Mouse (Mus musculus) brown adipose tissue, adult 24 weeks (tissue): ENCODE measurements around the gene Sh3d21. TPM values are rescaled to one million over a fixed set of nuclear protein-coding genes. Genes with fewer than 3 reads are reported as not detected.
A peak's percentile ranks its signal among the peaks of the same experiment; 100 is the strongest.

Experiments
- H3K27ac ChIP-seq: fragments of 200-500 bp; replicated peaks from 2 replicates; pipeline ENCODE4 v1.5.1; 2012; ENCODE audit warnings: low read depth, mild to moderate bottlenecking, low read length
- H3K4me1 ChIP-seq: fragments of 200-500 bp; 2 replicates; pipeline ENCODE4 v1.6.1; 2012; ENCODE audit warnings: low read length, mixed read lengths; ENCODE audit not compliant: control insufficient read depth, insufficient read depth, insufficient read length
- H3K4me3 ChIP-seq: fragments of 200-500 bp; 2 replicates; pipeline ENCODE4 v1.5.1; 2012; ENCODE audit warnings: low read depth, mild to moderate bottlenecking, low read length, moderate library complexity; ENCODE audit not compliant: insufficient read depth
- polyA plus RNA-seq: library from polyadenylated mRNA; stranded (reverse); fragments of >200 nt; gene quantifications from 2 replicates; pipeline ENCODE4 v1.2.4, GENCODE M21; 2012; ENCODE audit not compliant: missing spikeins, insufficient read depth, insufficient read length

The Sh3d21 gene
- polyA plus RNA-seq, 1 experiment, result 2.1 TPM

GRCm38 (mm10) chr4:126113943-126114342 lies 49.3 kb downstream of the Sh3d21 start:
- Histone ChIP-seq H3K4me1 (peaks cover 22% of the 10 kb centered on the region), H3K4me3 (no peak overlapping the region), H3K27ac (no peak overlapping the region)

- peak overlapping the region; percentile 27 for H3K27ac ChIP-seq
- H3K4me3 ChIP-seq, result no peak overlapping the region
- peaks cover 29% of the 10 kb centered on the region for H3K4me1 ChIP-seq
Observed at GRCm38 (mm10) chr4:126113243-126113642, 50.0 kb downstream of the Sh3d21 start.

DNA sequence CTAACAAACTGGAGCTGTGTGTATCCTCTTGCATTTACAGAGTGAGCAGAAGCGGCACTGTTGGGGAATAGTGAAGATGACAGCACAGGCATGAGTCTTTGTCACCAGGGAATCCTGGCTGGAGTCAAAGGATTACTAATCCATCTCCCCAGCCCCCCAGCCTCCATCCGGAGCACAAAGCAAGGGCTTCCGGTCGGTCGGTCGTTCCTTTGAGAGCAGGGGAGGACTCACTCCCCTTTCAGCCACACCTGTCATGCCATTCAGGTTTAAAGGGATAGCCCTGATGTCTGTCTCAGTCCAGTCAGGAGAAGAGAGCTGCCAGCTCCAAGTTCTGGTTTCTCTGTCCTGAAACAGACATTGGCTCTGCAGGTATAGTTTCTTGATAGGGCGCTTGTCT lies 52.1 kb downstream of the Sh3d21 start:
- Histone ChIP-seq H3K4me3 (peak overlapping the region; percentile 16), H3K27ac (peak overlapping the region; percentile 96), H3K4me1 (peaks cover 36% of the 10 kb centered on the region)

DNA sequence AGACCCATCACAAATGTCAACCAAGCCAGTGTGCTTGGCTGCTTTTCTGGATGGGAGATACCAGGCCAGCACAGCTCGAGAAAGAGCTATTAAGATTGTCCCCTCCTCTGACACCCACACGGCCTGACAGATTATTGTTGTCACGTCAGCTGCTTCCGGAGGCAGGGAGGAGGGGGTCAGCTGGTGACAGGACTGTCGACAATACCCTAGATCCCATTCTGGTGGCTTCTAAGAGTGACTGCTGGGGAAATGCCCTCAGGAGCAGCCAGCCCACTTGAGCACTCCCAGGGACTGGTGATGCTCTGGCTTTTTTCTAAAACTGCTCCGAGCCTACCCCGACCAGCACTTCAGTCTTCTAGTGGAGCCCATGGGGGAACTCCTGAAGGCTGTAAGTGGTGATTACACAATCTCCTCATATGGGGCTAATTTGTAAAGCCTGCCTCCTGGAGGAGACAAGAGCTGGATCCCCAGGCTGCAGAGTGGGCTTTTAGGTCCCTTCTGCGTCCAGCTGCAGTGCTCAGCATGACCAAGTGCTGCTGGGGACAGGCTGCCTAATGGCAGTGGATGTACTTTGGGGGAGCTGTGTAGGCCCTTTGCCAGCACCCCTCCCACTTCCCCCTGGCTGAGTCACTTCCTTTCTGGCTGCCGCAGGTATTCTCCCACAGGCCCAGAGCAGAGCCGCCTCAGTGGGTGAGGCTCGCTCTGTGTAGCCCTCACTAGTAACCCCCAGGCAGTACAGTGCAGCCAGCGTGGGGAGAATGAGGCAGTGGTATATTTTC lies 52.7 kb downstream of the Sh3d21 start:
- Histone ChIP-seq H3K4me3 (peak overlapping the region; percentile 19), H3K4me1 (peaks cover 36% of the 10 kb centered on the region), H3K27ac (peak overlapping the region; percentile 96)

- Histone ChIP-seq H3K4me1 (peaks cover 39% of the 10 kb centered on the region), H3K27ac (peak overlapping the region; percentile 96), H3K4me3 (peak overlapping the region; percentile 19)
Observed at GRCm38 (mm10) chr4:126109613-126110373, 53.5 kb downstream of the Sh3d21 start.

DNA sequence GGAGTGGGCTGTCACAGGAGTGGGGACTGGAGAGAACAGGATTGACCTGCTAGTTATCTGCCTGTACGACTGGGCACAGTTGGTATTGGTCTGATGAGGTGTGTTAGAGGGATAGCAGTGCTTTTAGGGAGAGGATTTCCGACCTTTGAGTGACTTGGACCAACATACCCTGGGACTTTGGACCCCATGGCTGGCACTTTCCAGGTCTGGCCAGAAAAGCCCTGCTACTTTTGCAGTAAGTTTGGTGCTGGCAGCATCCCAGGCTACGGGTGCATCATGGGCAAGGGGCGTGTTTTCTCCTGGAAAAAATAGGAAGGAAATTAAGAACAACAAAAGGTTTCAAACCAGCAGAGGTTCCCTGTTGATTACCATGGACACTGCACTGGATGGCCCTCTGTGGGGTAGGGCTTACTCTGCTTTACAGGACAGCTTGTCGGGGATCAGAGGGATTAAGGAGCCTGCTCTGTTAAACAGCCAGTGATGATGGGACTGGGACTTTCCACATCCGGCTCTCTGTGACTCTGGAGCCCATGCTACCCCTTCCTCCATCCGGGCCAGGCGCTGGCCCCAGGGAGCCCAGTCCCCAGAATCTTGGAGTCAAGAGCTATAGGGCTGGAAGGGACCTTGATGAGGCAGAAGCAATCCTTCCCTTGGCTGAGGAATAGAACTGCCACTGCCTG lies 55.1 kb downstream of the Sh3d21 start:
- Histone ChIP-seq H3K4me3 (peak overlapping the region; percentile 24), H3K4me1 (peaks cover 38% of the 10 kb centered on the region), H3K27ac (peak overlapping the region; percentile 96)

DNA sequence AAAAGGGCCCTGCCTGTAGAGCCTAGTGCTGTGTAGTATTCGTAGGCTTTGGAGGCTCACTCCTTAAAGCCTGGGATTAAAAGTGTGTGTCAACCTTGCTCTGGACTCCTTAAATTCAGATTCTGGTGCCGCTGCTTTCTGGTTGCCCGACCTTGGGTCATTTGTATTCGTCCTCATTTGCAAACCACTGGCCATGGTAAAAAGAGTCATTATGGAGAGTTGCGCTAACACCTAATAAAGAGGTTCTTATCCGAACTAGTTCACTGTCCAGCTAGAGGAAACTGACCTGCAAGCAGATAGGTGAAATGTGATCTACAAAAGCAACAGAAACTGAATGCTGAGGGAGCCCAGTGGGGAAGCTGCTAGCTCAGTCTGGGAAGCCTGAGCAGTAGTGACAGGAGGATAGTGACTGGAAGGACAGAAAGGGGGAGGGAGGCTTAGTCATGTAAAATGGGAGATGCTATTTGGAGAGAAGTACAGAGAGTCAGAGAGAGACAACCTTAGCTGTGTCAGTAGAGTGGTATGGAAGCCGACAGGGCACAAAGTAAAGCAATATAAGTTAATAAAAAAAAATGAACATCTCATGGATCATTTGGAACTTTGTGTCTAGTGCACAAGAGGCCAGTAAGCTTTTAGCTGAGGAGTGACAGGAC lies 58.0 kb downstream of the Sh3d21 start:
- H3K27ac ChIP-seq, result peak overlapping the region; percentile 20; the same call in 1 of the 2 replicates
- peak overlapping the region; percentile 17; the same call in 1 of the 2 replicates for H3K4me3 ChIP-seq
- H3K4me1 ChIP-seq, result peaks cover 29% of the 10 kb centered on the region

GRCm38 (mm10) chr4:126104261-126105075 lies 58.8 kb downstream of the Sh3d21 start:
- peaks cover 23% of the 10 kb centered on the region for H3K4me1 ChIP-seq
- peak overlapping the region; percentile 68 for H3K4me3 ChIP-seq
- peak overlapping the region; percentile 63 for H3K27ac ChIP-seq

GRCm38 (mm10) chr4:126103590-126104068 lies 59.7 kb downstream of the Sh3d21 start, which contains the start of gene Stk40:
TSS of gene Stk40 (plus strand) at chr4:126103957.
- H3K4me1 ChIP-seq, result peaks cover 16% of the 10 kb centered on the region
- peak within 1 kb of the TSS; percentile 68 for H3K4me3 ChIP-seq
- peak within 1 kb of the TSS; percentile 97 for H3K27ac ChIP-seq

- Histone ChIP-seq H3K27ac (peak overlapping the region; percentile 97), H3K4me3 (peak overlapping the region; percentile 60), H3K4me1 (peaks cover 11% of the 10 kb centered on the region)
Observed at GRCm38 (mm10) chr4:126103057-126103581, 60.2 kb downstream of the Sh3d21 start.

DNA sequence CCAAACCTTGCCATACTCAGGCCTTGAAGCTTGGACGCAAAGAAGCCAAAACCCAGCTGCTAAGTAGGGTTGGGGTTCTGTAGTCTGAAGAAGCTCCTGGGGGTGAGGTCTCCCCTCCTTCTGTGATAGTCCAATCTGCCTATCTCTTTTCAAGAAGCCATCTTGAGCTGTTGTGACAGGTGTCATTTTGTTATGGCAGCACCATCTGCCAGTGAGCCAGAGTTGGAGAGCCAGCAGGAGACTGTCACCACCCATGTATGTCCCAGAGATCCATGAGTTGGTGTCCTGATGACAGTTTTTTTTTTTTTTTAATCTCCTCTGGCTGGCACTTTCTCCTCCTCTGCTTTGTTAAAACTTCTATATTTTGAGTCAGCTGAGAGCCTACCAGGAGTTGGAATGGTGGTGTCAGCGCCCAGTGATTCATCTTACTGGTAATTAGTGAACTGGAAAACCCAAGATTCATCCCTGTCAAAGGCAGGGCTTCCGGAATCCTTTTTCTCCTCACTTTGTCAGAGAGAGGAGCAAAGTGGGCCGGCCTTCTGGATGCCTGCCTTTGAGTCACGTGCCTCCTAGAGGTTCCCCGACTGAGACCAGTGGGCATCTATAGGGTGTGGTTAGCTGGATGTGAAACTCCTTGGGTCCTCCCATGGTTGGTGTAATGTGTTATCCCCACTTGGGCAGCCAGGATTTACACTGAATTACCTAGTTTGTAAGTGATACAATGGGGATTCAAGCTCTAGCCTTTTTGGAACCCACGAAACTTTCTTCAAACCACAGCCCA lies 61.0 kb downstream of the Sh3d21 start:
- H3K4me1 ChIP-seq, result peaks cover 5% of the 10 kb centered on the region; the same call in 1 of the 2 replicates
- 0 out of 2 replicates have a peak overlapping the region, but pooled peaks have one; percentile 60 for H3K4me3 ChIP-seq
- peak overlapping the region; percentile 97 for H3K27ac ChIP-seq

GRCm38 (mm10) chr4:126100764-126101163 lies 62.5 kb downstream of the Sh3d21 start:
- peaks cover 5% of the 10 kb centered on the region; the same call in 1 of the 2 replicates for H3K4me1 ChIP-seq
- H3K4me3 ChIP-seq, result no peak overlapping the region
- no peak overlapping the region for H3K27ac ChIP-seq
